Mouse (Mus musculus) brain, embryonic 14.5 days (tissue): ENCODE measurements at regions not wholly inside any gene's neighbourhood (a gene's known extent, or its start where the extent isn't known, plus 50 kb on each side); places are given as distances from the start of the nearest gene placed in this dataset.

ENCODE experiments used
- DNase-seq: peaks from one replicate; pipeline ENCODE4 v3.0.0-alpha.2; 2011; ENCODE audit warnings: low read depth
- CTCF ChIP-seq: fragments of 200-500 bp; IDR thresholded peaks from 2 replicates; pipeline ENCODE4 v1.5.1; 2012; ENCODE audit warnings: inconsistent platforms, mild to moderate bottlenecking, moderate library complexity, borderline replicate concordance; ENCODE audit not compliant: insufficient read depth, insufficient read length; ENCODE audit errors: extremely low read depth
- POLR2A ChIP-seq: fragments of 200-500 bp; IDR thresholded peaks from 2 replicates; pipeline ENCODE4 v1.6.1; 2012; ENCODE audit warnings: mild to moderate bottlenecking, inconsistent platforms, borderline replicate concordance; ENCODE audit not compliant: poor library complexity, insufficient read depth, insufficient read length, severe bottlenecking; ENCODE audit errors: extremely low read depth

DNA sequence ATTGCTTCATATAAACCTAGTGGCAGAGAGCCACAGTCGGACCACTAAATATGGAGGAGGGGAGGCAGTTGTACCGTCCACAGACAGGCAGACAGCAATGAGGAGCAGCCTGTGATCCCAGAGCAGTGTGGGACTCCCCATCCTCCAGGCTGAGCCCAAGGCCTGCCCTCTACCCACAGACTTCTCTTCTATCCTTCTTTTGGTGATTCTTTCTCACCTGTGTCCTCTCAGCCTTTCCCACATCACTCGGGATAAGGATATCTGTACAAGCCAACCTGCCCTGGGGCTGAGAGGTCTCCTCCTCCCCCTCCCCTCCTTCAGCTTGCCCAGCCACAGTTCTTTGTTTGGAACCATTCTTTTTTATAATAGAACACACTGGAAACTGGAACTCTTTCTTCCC is 158.8 kb upstream of the 1700066M21Rik start:
- DNase-seq, result peak; percentile 57
- TF ChIP-seq CTCF, result no peak
- no peak for TF ChIP-seq POLR2A

DNA sequence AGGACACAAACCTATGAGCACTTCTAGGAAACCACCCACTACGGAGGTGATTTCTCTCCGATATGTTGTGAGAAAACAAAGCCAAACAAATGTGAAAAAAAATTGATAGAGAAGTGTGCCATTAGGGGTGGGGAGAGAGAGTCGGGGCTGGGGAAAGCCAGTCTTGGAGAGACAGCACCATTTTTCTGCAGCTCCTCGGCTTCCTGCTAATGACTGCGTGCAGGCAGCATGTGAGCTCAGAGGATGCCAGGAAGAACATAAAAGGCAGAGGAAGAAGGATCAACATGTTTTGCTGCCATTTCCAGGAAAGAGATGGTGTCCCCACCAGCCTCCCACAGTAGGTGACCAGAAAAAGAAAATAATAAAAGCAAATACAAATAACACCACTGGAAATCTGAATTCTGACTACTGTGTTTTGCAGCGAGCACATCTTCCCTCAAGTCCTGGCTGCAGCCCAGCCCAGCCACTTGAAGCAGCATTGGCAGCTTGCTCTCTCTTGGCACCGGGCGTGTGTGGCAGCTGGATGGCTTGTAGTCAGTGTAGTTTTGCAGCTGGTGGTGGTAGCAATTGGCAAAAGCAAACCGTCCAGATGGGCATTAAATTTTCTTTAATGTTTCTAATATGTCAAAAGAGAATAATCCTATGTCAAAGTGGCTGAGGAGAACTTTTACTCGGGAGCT is 152.9 kb upstream of the 1700066M21Rik start:
- TF ChIP-seq CTCF, result no peak
- no peak for TF ChIP-seq POLR2A
- DNase-seq, result peak; percentile 94

DNA sequence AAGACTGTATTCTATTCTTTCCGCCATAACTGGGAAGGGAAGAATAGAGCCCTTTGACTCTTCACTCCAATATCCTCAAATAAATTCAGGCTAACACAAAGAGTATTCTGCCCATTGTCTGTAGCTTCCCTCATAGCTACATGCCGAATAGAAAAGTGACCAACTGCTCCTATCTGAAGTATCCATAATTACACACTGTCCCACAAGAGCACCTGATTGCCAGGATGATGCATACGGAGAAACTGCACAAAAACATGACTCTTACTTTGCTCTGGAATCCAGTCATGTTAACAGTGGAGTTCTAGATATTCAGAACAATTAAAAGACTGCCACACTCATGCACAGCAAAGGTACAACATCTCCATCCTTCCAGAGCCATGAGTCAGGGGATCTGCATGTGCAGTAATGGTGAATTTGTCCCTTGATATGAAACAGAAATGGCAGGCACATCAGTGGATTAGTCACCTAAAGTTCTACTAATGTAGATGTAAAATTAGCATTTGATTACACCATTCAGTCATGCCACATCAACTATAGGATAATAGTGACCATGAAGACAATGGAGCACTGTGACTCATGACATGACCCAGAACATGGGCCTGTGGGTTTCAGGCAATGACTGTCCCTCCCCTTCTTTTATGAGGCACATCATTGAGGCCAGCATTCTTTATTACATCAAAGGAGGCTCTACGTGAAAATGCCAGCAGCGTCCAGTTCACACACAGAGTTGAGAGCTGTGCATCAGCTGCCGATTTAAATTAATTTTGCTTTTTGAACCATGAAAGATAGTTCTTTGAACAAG is 133.6 kb upstream of the 1700066M21Rik start:
- DNase-seq, result no peak
- TF ChIP-seq POLR2A, result no peak
- TF ChIP-seq CTCF, result no peak

DNA sequence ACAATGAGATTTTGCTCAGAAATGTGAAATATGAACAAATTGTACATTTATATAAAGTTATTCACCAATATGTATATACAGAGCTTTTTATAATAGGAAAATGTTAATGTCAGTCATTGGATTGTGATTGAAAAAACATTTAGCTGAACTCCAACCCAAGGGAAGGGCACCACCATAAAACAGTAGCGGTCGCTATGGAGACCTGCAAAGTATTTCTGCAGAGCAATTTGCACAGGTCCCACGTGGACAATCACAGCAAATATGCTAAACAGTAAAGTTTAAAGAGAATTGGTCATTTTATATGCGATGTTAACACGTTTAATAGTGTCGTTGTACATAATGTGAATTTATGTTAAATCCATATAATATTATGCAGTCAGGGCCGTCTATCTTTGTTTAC is 117.8 kb upstream of the 1700066M21Rik start:
- no peak for DNase-seq
- no peak for TF ChIP-seq CTCF
- TF ChIP-seq POLR2A, result no peak

DNA sequence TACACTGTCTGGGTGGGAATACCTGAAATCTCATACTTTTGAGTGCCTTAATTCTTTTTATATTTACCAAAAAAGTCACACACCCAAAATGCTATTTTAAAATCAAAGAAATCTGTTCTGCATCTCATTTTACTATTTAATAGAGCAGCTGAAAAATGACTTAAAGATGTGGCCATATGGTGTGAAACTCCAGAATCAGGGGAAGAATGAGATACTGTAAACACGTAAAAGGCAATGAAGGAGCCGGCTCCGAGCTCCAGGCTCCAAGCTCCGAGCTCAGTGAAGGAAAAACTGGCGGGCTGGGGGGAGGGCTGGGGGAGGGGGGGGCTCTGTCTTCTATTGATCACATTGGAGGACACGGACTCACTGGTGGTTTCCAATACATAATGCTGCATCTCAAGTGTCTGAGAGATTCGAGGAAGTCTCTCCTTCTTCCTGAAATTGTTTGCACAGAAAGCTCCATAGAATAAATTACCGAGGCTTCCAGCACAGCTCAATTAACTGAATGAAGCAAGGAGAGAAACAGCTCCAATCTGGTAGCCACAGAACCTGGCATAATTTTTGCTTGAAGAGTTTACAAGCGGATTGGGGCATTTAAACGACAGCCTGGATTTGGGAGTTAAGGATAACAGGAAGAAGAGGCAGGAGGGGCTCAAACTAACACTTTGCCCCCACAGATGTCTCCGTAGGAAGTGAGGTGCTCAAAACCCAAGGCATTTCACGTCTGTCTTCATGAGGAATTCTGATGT is 112.2 kb upstream of the 1700066M21Rik start:
- TF ChIP-seq CTCF (no peak), POLR2A (no peak)
- DNase-seq, result peak; percentile 83

DNA sequence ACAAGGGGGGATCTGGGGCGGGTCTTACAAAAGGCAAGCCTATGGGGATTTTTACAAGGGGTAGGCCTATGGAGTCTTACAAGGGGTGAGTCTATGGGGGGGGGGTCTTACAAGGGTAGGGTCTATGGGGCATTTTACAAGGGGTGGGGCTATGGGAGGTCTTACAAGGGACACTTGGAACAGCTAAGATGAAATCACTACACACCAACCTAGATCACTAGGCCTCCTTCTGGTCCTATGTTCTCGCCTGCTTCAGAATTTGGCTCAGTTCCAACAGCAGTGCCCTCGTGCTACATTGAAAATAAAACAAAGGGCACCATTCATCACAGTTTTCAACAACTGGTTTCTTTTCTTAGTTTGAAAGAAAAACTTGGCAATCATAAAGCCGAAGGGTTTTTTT is 110.7 kb upstream of the 1700066M21Rik start:
- DNase-seq, result peak; percentile 74
- TF ChIP-seq CTCF (no peak), POLR2A (no peak)

DNA sequence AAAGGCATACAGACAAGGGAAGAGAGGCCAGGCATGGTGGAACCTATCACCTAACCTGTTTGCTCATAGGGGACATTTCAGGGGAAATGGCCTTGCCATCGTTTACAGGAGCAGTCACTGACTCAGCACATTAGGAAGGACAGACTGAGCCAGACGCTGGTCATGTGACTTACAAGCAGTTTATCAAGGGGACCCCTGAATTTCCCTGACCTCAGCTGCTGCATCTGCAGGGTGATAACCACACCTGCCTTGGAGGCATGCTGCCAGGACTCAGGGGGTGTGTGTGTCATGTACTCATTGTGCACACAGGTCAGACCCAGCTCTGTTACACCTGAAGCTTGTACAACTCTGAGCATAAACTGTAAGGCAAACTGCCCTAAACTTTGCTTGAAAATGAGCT is 109.6 kb upstream of the 1700066M21Rik start:
- DNase-seq, result no peak
- TF ChIP-seq CTCF (no peak), POLR2A (no peak)

DNA sequence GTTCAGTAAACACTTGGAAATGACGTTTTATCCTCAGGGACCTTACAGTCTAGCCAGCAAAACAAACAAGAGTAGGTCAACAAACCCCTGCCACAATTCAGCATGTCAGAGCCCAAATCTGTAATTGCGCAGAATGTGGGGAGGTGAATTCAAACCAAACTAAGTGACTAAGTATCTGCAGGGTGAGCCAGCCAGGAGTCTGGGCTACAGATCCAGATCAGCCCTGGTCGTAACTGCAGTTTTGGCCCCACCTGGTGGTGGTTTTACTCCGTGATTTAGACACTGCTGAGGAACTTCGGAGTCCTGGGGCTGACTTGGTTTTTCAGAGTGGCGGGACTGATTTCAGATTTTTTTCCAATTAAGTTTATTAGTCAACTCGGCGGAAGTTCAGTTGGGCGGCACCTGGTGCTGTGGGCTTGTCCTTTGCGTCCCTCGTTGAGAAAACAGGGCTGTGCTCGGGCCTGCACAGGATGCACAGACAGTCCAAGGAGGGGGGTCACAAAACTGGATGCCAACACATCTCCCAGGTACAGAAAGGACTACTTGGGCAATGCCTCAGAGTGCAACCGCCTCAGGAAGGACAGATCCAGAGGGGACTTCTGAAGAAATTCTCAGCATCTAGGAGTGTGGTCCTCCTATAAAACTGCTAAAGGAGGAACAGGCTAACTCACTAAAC is 107.6 kb upstream of the 1700066M21Rik start:
- peak; percentile 87 for DNase-seq
- peak; percentile 81 for TF ChIP-seq CTCF
- no peak for TF ChIP-seq POLR2A

DNA sequence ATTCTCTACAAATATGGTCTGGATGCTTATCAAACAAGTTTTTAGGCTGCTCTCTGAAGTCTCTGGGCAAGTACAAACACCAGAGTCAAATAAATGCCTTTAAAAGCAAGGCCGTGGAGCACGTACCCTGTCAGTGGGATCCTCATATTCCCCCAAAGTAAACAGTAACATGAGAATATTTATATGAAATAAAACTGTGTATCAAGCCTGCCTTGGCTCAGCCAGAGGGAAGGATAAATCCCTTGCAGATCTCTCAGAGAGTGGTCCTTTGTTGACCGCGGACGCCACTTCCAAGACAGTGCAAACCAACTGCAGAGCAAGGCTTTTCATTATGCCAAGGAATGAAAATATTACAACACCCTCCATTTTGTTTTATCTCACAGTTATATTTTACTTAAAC is 104.8 kb upstream of the 1700066M21Rik start:
- no peak for TF ChIP-seq CTCF
- no peak for DNase-seq

DNA sequence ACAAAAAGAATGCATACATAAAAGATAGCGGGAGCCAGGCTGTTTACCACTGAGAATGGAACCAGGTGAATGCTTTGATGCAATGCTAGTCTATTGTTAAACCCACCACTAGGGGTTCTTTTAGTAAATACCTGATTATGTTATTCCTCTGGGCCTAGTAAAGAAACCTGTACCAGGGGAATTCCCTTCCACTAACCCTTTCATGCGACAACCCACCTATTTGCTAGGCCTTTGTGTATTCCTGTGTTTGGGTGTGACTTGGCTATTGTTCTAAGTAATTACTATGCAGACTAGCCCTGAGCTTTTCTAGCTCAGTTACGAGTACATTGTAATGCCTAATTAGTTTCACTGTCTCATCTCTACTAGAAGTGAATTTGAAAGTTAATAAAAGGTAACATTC is 95.9 kb upstream of the 1700066M21Rik start:
- TF ChIP-seq POLR2A (no peak), CTCF (no peak)
- no peak for DNase-seq

DNA sequence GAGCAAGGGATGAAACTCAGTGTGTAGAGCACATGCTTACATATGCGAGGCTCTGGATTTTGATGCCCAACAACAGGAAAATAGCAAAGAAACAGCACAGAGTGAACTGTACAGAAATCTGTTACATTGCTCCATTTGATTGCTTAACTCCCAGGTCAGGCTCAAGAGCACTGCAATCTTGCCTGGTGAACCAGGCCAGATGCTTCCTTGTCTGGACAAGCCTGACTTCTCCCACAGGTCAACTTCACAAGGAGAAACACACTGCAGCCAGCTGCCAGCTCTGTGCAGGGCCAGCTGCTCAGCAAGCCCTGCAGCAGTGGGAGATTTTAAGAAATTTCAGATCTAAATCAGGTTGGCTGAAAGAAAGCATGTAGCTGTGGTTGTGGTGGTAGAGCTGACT is 81.2 kb upstream of the 1700066M21Rik start:
- no peak for DNase-seq

More for the DNA sequence above, 81.2 kb upstream of the 1700066M21Rik start:
- TF ChIP-seq POLR2A, result no peak
- no peak for TF ChIP-seq CTCF
